Mouse (Mus musculus) C2C12 (cell line): ENCODE results near the gene Plekhg2.

ENCODE experiments used
- CEBPB ChIP-seq: IDR thresholded peaks from one replicate; pipeline ENCODE4 v1.6.1; 2011; ENCODE audit warnings: low read depth, mild to moderate bottlenecking, control low read depth, moderate library complexity
- CTCF ChIP-seq: IDR thresholded peaks from one replicate; pipeline ENCODE4 v1.5.1; 2011; ENCODE audit not compliant: control insufficient read depth, insufficient read depth, insufficient read length
- FOSL1 ChIP-seq: IDR thresholded peaks from one replicate; pipeline ENCODE4 v1.8.0; 2011; ENCODE audit warnings: mild to moderate bottlenecking, low read length; ENCODE audit not compliant: poor library complexity, insufficient read depth, severe bottlenecking
- MAX ChIP-seq: IDR thresholded peaks from one replicate; pipeline ENCODE4 v1.6.1; 2011; ENCODE audit warnings: mild to moderate bottlenecking, control low read depth
- MYOD1 ChIP-seq: IDR thresholded peaks from one replicate; pipeline ENCODE4 v1.6.1; 2011; ENCODE audit warnings: low read depth; ENCODE audit not compliant: control insufficient read depth, insufficient read length
- MYOG ChIP-seq: IDR thresholded peaks from one replicate; pipeline ENCODE4 v1.6.1; 2011; ENCODE audit not compliant: control insufficient read depth, insufficient read length; ENCODE audit errors: extremely low read depth
- USF1 ChIP-seq: IDR thresholded peaks from one replicate; pipeline ENCODE4 v1.6.1; 2011; ENCODE audit warnings: low read depth, mild to moderate bottlenecking, control low read depth, moderate library complexity

- no peak for TF ChIP-seq CTCF
- TF ChIP-seq USF1 = no peak
- no peak for TF ChIP-seq CEBPB
- no peak for TF ChIP-seq MYOD1
- no peak for TF ChIP-seq MYOG
- TF ChIP-seq FOSL1 = no peak
- no peak for TF ChIP-seq MAX
Measured at GRCm38 (mm10) chr7:28381938-28382337, 9.5 kb upstream of the Plekhg2 start.
